Mouse (Mus musculus) limb, embryonic 15.5 days (tissue): ENCODE measurements at regions not wholly inside any gene's neighbourhood (a gene's known extent, or its start where the extent isn't known, plus 50 kb on each side); places are given as distances from the start of the nearest gene placed in this dataset.
A peak's percentile ranks its signal among the peaks of the same experiment; 100 is the strongest.

ENCODE experiments used
- ATAC-seq: fragments of 200-750 bp; cut with Nextera tagmentation; 2 replicates; pipeline ENCODE4 v1.8.0; 2017; ENCODE audit warnings: low read depth, moderate TSS enrichment; ENCODE audit not compliant: insufficient number of reproducible peaks, low FRiP score, low TSS enrichment
- H3K27ac ChIP-seq: fragments of 300-500 bp; sonication (generic); 2 replicates; pipeline ENCODE4 v1.5.1; 2015; ENCODE audit warnings: moderate library complexity, mild to moderate bottlenecking, inconsistent platforms
- H3K27me3 ChIP-seq: fragments of 300-500 bp; sonication (generic); 2 replicates; pipeline ENCODE4 v1.6.1; 2015; ENCODE audit warnings: inconsistent platforms
- H3K36me3 ChIP-seq: fragments of 300-500 bp; sonication (generic); 2 replicates; pipeline ENCODE4 v1.6.1; 2015; ENCODE audit warnings: inconsistent platforms
- H3K4me1 ChIP-seq: fragments of 300-500 bp; sonication (generic); 2 replicates; pipeline ENCODE4 v1.6.1; 2015; ENCODE audit warnings: inconsistent platforms
- H3K4me2 ChIP-seq: fragments of 300-500 bp; sonication (generic); 2 replicates; pipeline ENCODE4 v1.6.1; 2015; ENCODE audit warnings: mild to moderate bottlenecking, inconsistent platforms
- H3K4me3 ChIP-seq: fragments of 300-500 bp; sonication (generic); 2 replicates; pipeline ENCODE4 v1.5.1; 2015; ENCODE audit warnings: mild to moderate bottlenecking, inconsistent platforms
- H3K9ac ChIP-seq: fragments of 300-500 bp; sonication (generic); 2 replicates; pipeline ENCODE4 v1.6.1; 2015; ENCODE audit warnings: inconsistent platforms
- H3K9me3 ChIP-seq: fragments of 300-500 bp; sonication (generic); 2 replicates; pipeline ENCODE4 v1.6.1; 2016; ENCODE audit warnings: inconsistent platforms
- WGBS: fragments of 180-500 bp; shearing (Covaris S2); methylation state at CpG from one replicate; pipeline ENCODE4 v1.1.7; 2015; 5-methylcytosine and 5-hydroxymethylcytosine counted together

GRCm38 (mm10) chr14:24961721-24962120 lies 474.8 kb downstream of the Rps24 start:
- Histone ChIP-seq H3K9ac (no peak overlapping the region), H3K4me3 (no peak overlapping the region), H3K27ac (0 out of 2 replicates have a peak overlapping the region, but pooled peaks have one; percentile 17), H3K4me2 (no peak overlapping the region), H3K4me1 (peaks cover 29% of the 10 kb centered on the region), H3K9me3 (no peaks in the 10 kb centered on the region), H3K36me3 (no peaks in the 10 kb centered on the region), H3K27me3 (no peaks in the 10 kb centered on the region)
- 68% methylated on average over 3 of the region's 3 CpGs for WGBS
- no peak for ATAC-seq

- WGBS, result 73% methylated on average over 2 of the region's 2 CpGs
- Histone ChIP-seq H3K27ac (no peak overlapping the region), H3K4me3 (no peak overlapping the region), H3K27me3 (no peaks in the 10 kb centered on the region), H3K9ac (no peak overlapping the region), H3K4me2 (no peak overlapping the region), H3K36me3 (no peaks in the 10 kb centered on the region), H3K9me3 (no peaks in the 10 kb centered on the region), H3K4me1 (peaks cover 10% of the 10 kb centered on the region)
- no peak for ATAC-seq
These were observed 482.7 kb downstream of the Rps24 start for GRCm38 (mm10) chr14:24969584-24969983.

- no peak overlapping the region for H3K9ac ChIP-seq
- H3K4me2 ChIP-seq, result no peak overlapping the region
- H3K9me3 ChIP-seq, result no peaks in the 10 kb centered on the region
- ATAC-seq, result no peak
- H3K4me1 ChIP-seq, result peaks cover 10% of the 10 kb centered on the region
- 84% methylated on average over 7 of the region's 7 CpGs for WGBS
- no peaks in the 10 kb centered on the region for H3K27me3 ChIP-seq
- H3K36me3 ChIP-seq, result no peaks in the 10 kb centered on the region
- H3K27ac ChIP-seq, result no peak overlapping the region
- H3K4me3 ChIP-seq, result no peak overlapping the region
These were observed 485.4 kb downstream of the Rps24 start for GRCm38 (mm10) chr14:24972357-24972756.

GRCm38 (mm10) chr14:24973039-24973438 lies 485.9 kb upstream of the Zmiz1 start:
- no peak overlapping the region for H3K4me2 ChIP-seq
- H3K9ac ChIP-seq, result no peak overlapping the region
- no peaks in the 10 kb centered on the region for H3K9me3 ChIP-seq
- no peak for ATAC-seq
- 63% methylated on average over 4 of the region's 4 CpGs for WGBS
- no peaks in the 10 kb centered on the region for H3K36me3 ChIP-seq
- no peak overlapping the region for H3K27ac ChIP-seq
- H3K4me3 ChIP-seq, result no peak overlapping the region
- no peaks in the 10 kb centered on the region for H3K27me3 ChIP-seq
- H3K4me1 ChIP-seq, result peaks cover 10% of the 10 kb centered on the region

- 38% methylated on average over 4 of the region's 4 CpGs for whole genome bisulfite sequencing
- H3K27ac ChIP-seq, result no peak overlapping the region
- H3K36me3 ChIP-seq, result no peaks in the 10 kb centered on the region
- H3K9me3 ChIP-seq, result no peaks in the 10 kb centered on the region
- H3K4me3 ChIP-seq, result no peak overlapping the region
- H3K9ac ChIP-seq, result no peak overlapping the region
- no peak for ATAC-seq
- no peaks in the 10 kb centered on the region for H3K27me3 ChIP-seq
- H3K4me1 ChIP-seq, result peaks cover 10% of the 10 kb centered on the region
- no peak overlapping the region for H3K4me2 ChIP-seq
These were observed 485.4 kb upstream of the Zmiz1 start for GRCm38 (mm10) chr14:24973591-24973990.

GRCm38 (mm10) chr14:24982489-24982888 lies 476.5 kb upstream of the Zmiz1 start:
- Histone ChIP-seq H3K4me3 (no peak overlapping the region), H3K9ac (no peak overlapping the region), H3K27ac (peak overlapping the region; percentile 65), H3K4me1 (peaks cover 26% of the 10 kb centered on the region), H3K36me3 (no peaks in the 10 kb centered on the region), H3K27me3 (no peaks in the 10 kb centered on the region), H3K9me3 (no peaks in the 10 kb centered on the region), H3K4me2 (no peak overlapping the region)
- ATAC-seq, result no peak
- 33% methylated on average over 8 of the region's 8 CpGs for WGBS

GRCm38 (mm10) chr14:24983279-24983678 lies 475.7 kb upstream of the Zmiz1 start:
- Histone ChIP-seq H3K4me2 (no peak overlapping the region), H3K9me3 (no peaks in the 10 kb centered on the region), H3K4me1 (peaks cover 26% of the 10 kb centered on the region), H3K27ac (no peak overlapping the region), H3K36me3 (no peaks in the 10 kb centered on the region), H3K9ac (no peak overlapping the region), H3K27me3 (no peaks in the 10 kb centered on the region), H3K4me3 (no peak overlapping the region)
- ATAC-seq, result no peak

- Histone ChIP-seq H3K4me2 (no peak overlapping the region), H3K36me3 (no peaks in the 10 kb centered on the region), H3K27ac (peak overlapping the region; percentile 17), H3K4me1 (peaks cover 26% of the 10 kb centered on the region), H3K9ac (0 out of 2 replicates have a peak overlapping the region, but pooled peaks have one; percentile 2), H3K9me3 (no peaks in the 10 kb centered on the region), H3K4me3 (no peak overlapping the region), H3K27me3 (no peaks in the 10 kb centered on the region)
- no peak for ATAC-seq
- 23% methylated on average over 6 of the region's 6 CpGs for whole genome bisulfite sequencing
These were observed 473.1 kb upstream of the Zmiz1 start for GRCm38 (mm10) chr14:24985806-24986359.

- peak overlapping the region; percentile 17 for H3K27ac ChIP-seq
- no peaks in the 10 kb centered on the region for H3K36me3 ChIP-seq
- WGBS, result 42% methylated on average over 4 of the region's 4 CpGs
- no peak overlapping the region for H3K4me3 ChIP-seq
- H3K9ac ChIP-seq, result no peak overlapping the region
- no peak overlapping the region for H3K4me2 ChIP-seq
- peaks cover 26% of the 10 kb centered on the region for H3K4me1 ChIP-seq
- no peaks in the 10 kb centered on the region for H3K27me3 ChIP-seq
- ATAC-seq, result no peak
- H3K9me3 ChIP-seq, result no peaks in the 10 kb centered on the region
These were observed 472.6 kb upstream of the Zmiz1 start for GRCm38 (mm10) chr14:24986404-24986803.

- ATAC-seq, result peak; percentile 22; the same call in 1 of the 2 replicates
- no peak overlapping the region for H3K9ac ChIP-seq
- H3K36me3 ChIP-seq, result no peaks in the 10 kb centered on the region
- no peaks in the 10 kb centered on the region for H3K27me3 ChIP-seq
- 35% methylated on average over 21 of the region's 21 CpGs for WGBS
- H3K27ac ChIP-seq, result peak overlapping the region; percentile 77
- no peaks in the 10 kb centered on the region for H3K9me3 ChIP-seq
- no peak overlapping the region for H3K4me3 ChIP-seq
- peaks cover 48% of the 10 kb centered on the region for H3K4me1 ChIP-seq
- H3K4me2 ChIP-seq, result no peak overlapping the region
These were observed 465.0 kb upstream of the Zmiz1 start for GRCm38 (mm10) chr14:24993751-24994658.

GRCm38 (mm10) chr14:24995226-24995625 lies 463.8 kb upstream of the Zmiz1 start:
- H3K9me3 ChIP-seq, result no peaks in the 10 kb centered on the region
- H3K4me3 ChIP-seq, result no peak overlapping the region
- H3K4me1 ChIP-seq, result peaks cover 51% of the 10 kb centered on the region
- no peaks in the 10 kb centered on the region for H3K27me3 ChIP-seq
- H3K27ac ChIP-seq, result peak overlapping the region; percentile 60
- H3K36me3 ChIP-seq, result no peaks in the 10 kb centered on the region
- peak; percentile 36 for ATAC-seq
- no peak overlapping the region for H3K9ac ChIP-seq
- 47% methylated on average over 7 of the region's 7 CpGs for WGBS
- no peak overlapping the region for H3K4me2 ChIP-seq

- Histone ChIP-seq H3K4me1 (peaks cover 48% of the 10 kb centered on the region), H3K36me3 (no peaks in the 10 kb centered on the region), H3K27me3 (no peaks in the 10 kb centered on the region), H3K4me2 (no peak overlapping the region), H3K4me3 (no peak overlapping the region), H3K27ac (peak overlapping the region; percentile 58), H3K9ac (no peak overlapping the region), H3K9me3 (no peaks in the 10 kb centered on the region)
- ATAC-seq, result no peak
- WGBS, result 27% methylated on average over 14 of the region's 14 CpGs
These were observed 461.0 kb upstream of the Zmiz1 start for GRCm38 (mm10) chr14:24997786-24998509.
